Mouse (Mus musculus) ES-Bruce4 (cell line): Measurements from ENCODE around the gene Plpp3. TPM values are rescaled to one million over a fixed set of nuclear protein-coding genes. Genes with fewer than 3 reads are reported as not detected.

Experiments
- H3K27ac ChIP-seq: 2 replicates; pipeline ENCODE4 v1.5.1; 2012; ENCODE audit warnings: low read length, inconsistent platforms; ENCODE audit not compliant: insufficient read depth
- H3K27me3 ChIP-seq: 2 replicates; pipeline ENCODE4 v1.6.1; 2012; ENCODE audit warnings: mild to moderate bottlenecking, low read length, inconsistent platforms; ENCODE audit not compliant: control insufficient read depth, poor library complexity, insufficient read depth, severe bottlenecking
- H3K36me3 ChIP-seq: 2 replicates; pipeline ENCODE4 v1.6.1; 2012; ENCODE audit warnings: inconsistent platforms, mild to moderate bottlenecking, low read length, moderate library complexity; ENCODE audit not compliant: control insufficient read depth, poor library complexity, insufficient read depth, severe bottlenecking
- H3K4me1 ChIP-seq: one replicate; pipeline ENCODE4 v1.8.1; 2011; ENCODE audit warnings: low read length; ENCODE audit not compliant: control insufficient read depth, insufficient read depth
- H3K4me3 ChIP-seq: 2 replicates; pipeline ENCODE4 v1.5.1; 2011; ENCODE audit warnings: low read depth, mild to moderate bottlenecking, low read length
- H3K9ac ChIP-seq: 2 replicates; pipeline ENCODE4 v1.6.1; 2012; ENCODE audit warnings: low read depth, mild to moderate bottlenecking, inconsistent platforms; ENCODE audit not compliant: poor library complexity, severe bottlenecking
- H3K9me3 ChIP-seq: replicated peaks from 2 replicates; pipeline ENCODE4 v1.6.1; 2012; ENCODE audit warnings: mild to moderate bottlenecking, low read length, inconsistent platforms; ENCODE audit not compliant: control insufficient read depth, poor library complexity, insufficient read depth, severe bottlenecking
- CTCF ChIP-seq: IDR thresholded peaks from one replicate; pipeline ENCODE4 v1.8.1; 2011; ENCODE audit warnings: low read depth, low read length
- EP300 ChIP-seq: IDR thresholded peaks from 2 replicates; pipeline ENCODE4 v1.6.1; 2011; ENCODE audit warnings: low read depth, low read length; ENCODE audit not compliant: insufficient read depth
- POLR2A ChIP-seq: IDR thresholded peaks from one replicate; pipeline ENCODE4 v1.8.1; 2011; ENCODE audit warnings: low read length; ENCODE audit not compliant: insufficient read depth
- polyA plus RNA-seq: library from polyadenylated mRNA; stranded (reverse); fragments of >200 nt; gene quantifications from 2 replicates; pipeline ENCODE4 v1.2.4, GENCODE M21; 2011; ENCODE audit warnings: low read depth; ENCODE audit not compliant: missing spikeins, insufficient read depth, insufficient read length

The Plpp3 gene
- polyA plus RNA-seq, 1 experiment: 16.1 TPM

DNA sequence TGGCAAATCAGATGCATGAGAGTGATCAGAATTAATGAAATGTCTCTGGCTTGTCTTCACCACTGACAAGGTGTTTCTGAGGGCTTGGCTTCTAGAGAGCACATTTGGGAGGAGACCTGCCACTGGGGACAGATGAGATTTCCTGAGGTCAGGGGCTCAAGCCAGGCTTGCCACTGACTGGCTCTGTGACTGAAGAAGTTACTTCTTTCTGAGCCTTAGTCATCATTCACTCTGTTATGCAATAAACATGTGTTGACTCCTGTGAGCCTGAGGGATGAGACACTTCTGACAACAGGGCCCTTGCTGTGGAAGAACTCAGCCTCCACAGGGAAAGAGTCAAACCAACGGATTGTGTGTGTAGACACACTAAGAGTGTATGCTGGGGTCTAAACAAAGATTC, 91.0 kb downstream of the Plpp3 start:
- Histone ChIP-seq H3K4me1 (peaks cover 2% of the 10 kb centered on the region), H3K4me3 (no peak overlapping the region), H3K9me3 (no peaks in the 10 kb centered on the region), H3K27me3 (no peaks in the 10 kb centered on the region), H3K36me3 (no peaks in the 10 kb centered on the region), H3K27ac (no peak overlapping the region), H3K9ac (no peak overlapping the region)
- TF ChIP-seq POLR2A (no peak), CTCF (no peak), EP300 (no peak)

DNA sequence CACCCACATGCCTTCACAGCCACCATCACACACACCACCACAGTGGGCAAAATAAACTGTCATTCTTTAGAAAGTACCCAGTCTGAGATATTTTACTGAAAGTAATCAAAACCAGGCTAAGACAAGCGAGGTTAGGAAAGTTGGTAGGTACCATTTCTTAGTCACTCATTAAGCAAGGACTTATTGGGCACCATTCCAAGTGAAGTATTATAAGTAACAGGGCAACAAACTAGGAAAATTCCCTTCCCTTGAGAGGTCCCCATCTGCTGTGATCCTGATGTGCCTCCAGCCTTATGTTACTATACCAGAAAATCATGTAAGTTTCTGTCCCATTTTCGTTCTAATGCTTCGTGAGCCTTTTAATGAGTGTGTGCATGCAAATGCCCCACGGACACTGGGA, 92.1 kb downstream of the Plpp3 start:
- peaks cover 2% of the 10 kb centered on the region for H3K4me1 ChIP-seq
- TF ChIP-seq EP300 (no peak), POLR2A (no peak), CTCF (no peak)
- H3K4me3 ChIP-seq: no peak overlapping the region
- no peaks in the 10 kb centered on the region for H3K27me3 ChIP-seq
- no peak overlapping the region for H3K9ac ChIP-seq
- H3K9me3 ChIP-seq: no peaks in the 10 kb centered on the region
- H3K36me3 ChIP-seq: no peaks in the 10 kb centered on the region
- no peak overlapping the region for H3K27ac ChIP-seq

DNA sequence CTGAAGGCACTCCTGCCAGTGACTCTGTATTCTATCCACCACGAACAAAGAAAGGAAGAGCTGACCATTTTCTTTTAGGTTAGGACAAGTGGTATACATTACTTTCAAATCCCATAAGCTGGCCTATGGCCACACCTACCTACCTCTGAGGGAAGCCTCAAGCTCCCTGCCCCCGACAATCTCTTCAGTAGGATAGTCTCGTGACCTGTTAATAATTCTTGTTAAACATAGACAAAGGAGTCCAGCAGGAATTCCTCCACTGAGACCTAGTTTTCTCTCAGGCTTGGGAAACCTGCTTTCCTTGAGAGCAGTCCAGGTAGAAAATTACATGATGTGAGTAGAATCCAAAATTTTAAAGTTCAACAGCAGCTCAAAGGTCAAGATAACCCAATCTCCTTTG, 93.8 kb downstream of the Plpp3 start:
- H3K27me3 ChIP-seq: no peaks in the 10 kb centered on the region
- no peaks in the 10 kb centered on the region for H3K4me1 ChIP-seq
- H3K4me3 ChIP-seq: no peak overlapping the region
- H3K27ac ChIP-seq: no peak overlapping the region
- no peaks in the 10 kb centered on the region for H3K9me3 ChIP-seq
- no peak overlapping the region for H3K9ac ChIP-seq
- H3K36me3 ChIP-seq: no peaks in the 10 kb centered on the region
- TF ChIP-seq POLR2A (no peak), EP300 (no peak), CTCF (no peak)

GRCm38 (mm10) chr4:105252044-105252443, 94.9 kb downstream of the Plpp3 start:
- H3K9ac ChIP-seq: no peak overlapping the region
- H3K4me3 ChIP-seq: no peak overlapping the region
- H3K9me3 ChIP-seq: no peaks in the 10 kb centered on the region
- TF ChIP-seq POLR2A (no peak), EP300 (no peak), CTCF (no peak)
- H3K27ac ChIP-seq: no peak overlapping the region
- no peaks in the 10 kb centered on the region for H3K36me3 ChIP-seq
- no peaks in the 10 kb centered on the region for H3K4me1 ChIP-seq
- no peaks in the 10 kb centered on the region for H3K27me3 ChIP-seq

DNA sequence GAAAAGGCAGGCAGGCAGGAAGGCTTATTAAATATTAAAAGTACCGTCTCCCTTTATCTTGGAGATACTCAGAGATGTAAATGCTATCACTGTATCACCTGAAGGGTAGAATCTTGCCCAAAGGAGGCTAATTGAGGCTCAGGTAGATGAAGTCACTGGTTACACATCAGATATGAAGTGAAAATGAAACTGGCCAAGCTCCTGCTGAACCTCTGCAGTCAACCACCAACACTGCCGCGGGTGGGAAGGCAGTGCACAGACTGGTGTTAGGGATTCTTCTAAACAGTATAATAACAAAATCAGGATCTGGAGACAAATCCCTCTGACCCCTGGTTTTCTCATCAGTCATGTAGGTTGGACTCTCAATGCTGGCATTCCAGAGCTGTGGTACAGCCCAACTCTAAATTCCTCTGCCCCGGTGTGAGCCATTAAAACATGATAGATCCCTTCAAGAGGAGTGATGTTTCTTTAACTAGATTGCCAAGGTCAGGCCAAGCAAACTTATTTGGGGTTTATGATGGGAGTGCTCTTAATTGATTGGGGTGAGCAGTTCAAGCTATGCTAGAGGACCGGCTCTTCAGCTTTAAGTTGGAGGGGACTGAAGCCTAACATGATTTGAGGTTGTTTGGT, 95.5 kb downstream of the Plpp3 start:
- no peak overlapping the region for H3K9ac ChIP-seq
- H3K27ac ChIP-seq: no peak overlapping the region
- TF ChIP-seq POLR2A (no peak), EP300 (no peak), CTCF (no peak)
- no peaks in the 10 kb centered on the region for H3K27me3 ChIP-seq
- no peaks in the 10 kb centered on the region for H3K9me3 ChIP-seq
- no peak overlapping the region for H3K4me3 ChIP-seq
- no peaks in the 10 kb centered on the region for H3K4me1 ChIP-seq
- H3K36me3 ChIP-seq: no peaks in the 10 kb centered on the region

- no peak for TF ChIP-seq EP300
- no peak for TF ChIP-seq POLR2A
- TF ChIP-seq CTCF: no peak
- no peaks in the 10 kb centered on the region for H3K9me3 ChIP-seq
- H3K9ac ChIP-seq: no peak overlapping the region
Measured at GRCm38 (mm10) chr4:105253453-105254341, 96.5 kb downstream of the Plpp3 start.

More at GRCm38 (mm10) chr4:105253453-105254341, 96.5 kb downstream of the Plpp3 start:
- Histone ChIP-seq H3K36me3 (no peaks in the 10 kb centered on the region), H3K4me3 (no peak overlapping the region), H3K4me1 (no peaks in the 10 kb centered on the region), H3K27me3 (no peaks in the 10 kb centered on the region), H3K27ac (no peak overlapping the region)
